Comparison of ENCODE assay signal across 21 mouse cellular contexts in genomic region chr5:21669307-21669706, GRCm38 (mm10). TPM values are rescaled to one million over a fixed set of nuclear protein-coding genes. Genes with fewer than 3 reads are reported as not detected.
"Had no signal": no experiment of that assay in that cellular context is flagged by ENCODE, and none has a peak within 500 bp of the region (broad histone marks: within the 10 kb centered on the region; RNA-seq: fewer than 3 reads in every experiment).

No protein-coding gene starts in this region.

- H3K4me3 ChIP-seq: kidney, embryonic 15.5 days; left cerebral cortex, adult 2 months; lung, embryonic 15.5 days; megakaryocyte, embryonic 14.5 days; midbrain, embryonic 10.5 days; midbrain, embryonic 13.5 days; myocyte had no signal

- H3K9ac ChIP-seq: kidney, embryonic 15.5 days; liver, embryonic 14.5 days; lung, embryonic 15.5 days; midbrain, embryonic 13.5 days had no signal

- H3K4me1 ChIP-seq: megakaryocyte, embryonic 14.5 days had no signal

- H3K4me2 ChIP-seq: kidney, embryonic 15.5 days; lung, embryonic 15.5 days; midbrain, embryonic 13.5 days had no signal

- ATAC-seq: midbrain, embryonic 13.5 days; midbrain, embryonic 16.5 days had no signal

- H3K9me3 ChIP-seq: kidney, embryonic 15.5 days; lung, embryonic 15.5 days; megakaryocyte, embryonic 14.5 days; midbrain, embryonic 10.5 days; midbrain, embryonic 13.5 days had no signal

- H3K27me3 ChIP-seq: kidney, embryonic 15.5 days; lung, embryonic 15.5 days; megakaryocyte, embryonic 14.5 days; midbrain, embryonic 13.5 days had no signal

- H3K27ac ChIP-seq: kidney, embryonic 15.5 days; left cerebral cortex, adult 2 months; liver, embryonic 14.5 days; lung, embryonic 15.5 days; midbrain, embryonic 10.5 days; midbrain, embryonic 13.5 days had no signal

- DNase-seq: kidney, adult 11 months; kidney, adult 8-10 months; kidney, postnatal 10 days; layer of hippocampus, adult 9-11 months; lung, adult 18-20 months; lung, postnatal 10 days; lung, postnatal 36 days; thymus, adult 18-20 months had no signal

RNA-seq across cellular contexts. Expression of gene Fbxl13, which starts 23.9 kb away (rescaled TPM):
- total RNA-seq: monocyte, adult 5-6 weeks had no signal
- polyA plus RNA-seq: liver, adult 2 months; neural tube, embryonic 11.5 days; small intestine, adult 2 months had no signal
